Mouse (Mus musculus): ENCODE measurements around the gene Gm11549. TPM values are rescaled to one million over a fixed set of nuclear protein-coding genes. Genes with fewer than 3 reads are reported as not detected.

Gm11549 gene
- polyA plus RNA-seq, 2 experiments from 2014 or later: not detected

- ATAC-seq: no peak
Measured at GRCm38 (mm10) chr3:36478776-36479175, 42.8 kb downstream of the Gm11549 start.

- ATAC-seq: no peak
Measured at GRCm38 (mm10) chr3:36476261-36477155, 45.1 kb downstream of the Gm11549 start.

GRCm38 (mm10) chr3:36475532-36476087 is 46.0 kb downstream of the Gm11549 start, which contains the start of the genes Anxa5 and 1810062G17Rik:
TSS of gene Anxa5 (minus strand) at chr3:36475894.
TSS of gene 1810062G17Rik (plus strand) at chr3:36475937.
- ATAC-seq: peak; percentile 94

- no peak for ATAC-seq
Measured at GRCm38 (mm10) chr3:36474938-36475483, 46.6 kb downstream of the Gm11549 start.

- no peak for ATAC-seq
Measured at GRCm38 (mm10) chr3:36474421-36474820, 47.2 kb downstream of the Gm11549 start.

- no peak for ATAC-seq
Measured at GRCm38 (mm10) chr3:36473222-36473621, 48.4 kb downstream of the Gm11549 start.

- no peak for ATAC-seq
Measured at GRCm38 (mm10) chr3:36471856-36472255, 49.8 kb downstream of the Gm11549 start.

- no peak for ATAC-seq
Measured at GRCm38 (mm10) chr3:36468871-36469270, 52.7 kb downstream of the Gm11549 start.

GRCm38 (mm10) chr3:36467632-36468031 is 54.0 kb downstream of the Gm11549 start:
- no peak for ATAC-seq

- ATAC-seq: no peak
Measured at GRCm38 (mm10) chr3:36465538-36465937, 56.1 kb downstream of the Gm11549 start.

Other genes with a start within 250 kb of the Gm11549 start
- 100 to 1,000 TPM; 149 to 172 TPM for gene Anxa5, start 45.9 kb downstream of the Gm11549 start, polyA plus RNA-seq (2017; shearing (Covaris generic))
- 1 to 10 TPM; 2.0 to 2.9 TPM for gene 1810062G17Rik, start 45.9 kb downstream of the Gm11549 start, polyA plus RNA-seq (2017; shearing (Covaris generic))
- 10 to 100 TPM; 51.0 to 51.1 TPM for gene Exosc9, start 30.8 kb upstream of the Gm11549 start, polyA plus RNA-seq (2017; shearing (Covaris generic))
- gene Ccna2, start 50.3 kb upstream of the Gm11549 start, polyA plus RNA-seq (2017; shearing (Covaris generic)): 1 to 10 TPM; 3.6 to 3.9 TPM
- under 1 TPM; 0.24 to 0.63 TPM for gene Bbs7, start 91.7 kb upstream of the Gm11549 start, polyA plus RNA-seq (2017; shearing (Covaris generic))
- gene Trpc3, start 168.4 kb upstream of the Gm11549 start, polyA plus RNA-seq (2017; shearing (Covaris generic)): not detected